Mouse (Mus musculus) right cerebral cortex, adult 2 months (tissue): ENCODE measurements around the gene Ccdc148.

Experiments used
- DNase-seq, 2 experiments: peaks; one replicate each; pipeline ENCODE4 v3.0.0; 2021 to 2022; ENCODE audit warnings: low spot score in 2 of 2

Ccdc148 gene

DNA sequence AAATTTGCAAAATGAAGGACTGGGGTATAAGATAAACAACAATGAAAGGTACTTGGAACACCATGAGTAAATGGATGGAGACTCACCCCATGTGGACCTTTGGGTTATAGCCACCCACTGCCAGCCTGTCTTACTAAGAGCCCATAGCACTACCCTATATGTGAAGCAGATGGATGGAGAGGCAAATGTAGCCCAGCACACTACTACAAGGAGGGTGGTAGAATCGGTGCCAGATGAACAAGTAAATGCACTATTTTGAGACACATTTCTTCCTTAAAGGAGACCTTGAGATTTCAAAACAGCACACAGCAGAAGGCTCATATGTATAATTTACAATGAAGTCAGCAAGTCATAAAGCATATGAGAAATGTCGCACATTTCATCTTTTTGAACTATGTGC lies 234.9 kb downstream of the Ccdc148 start:
- DNase-seq, result no peak

DNA sequence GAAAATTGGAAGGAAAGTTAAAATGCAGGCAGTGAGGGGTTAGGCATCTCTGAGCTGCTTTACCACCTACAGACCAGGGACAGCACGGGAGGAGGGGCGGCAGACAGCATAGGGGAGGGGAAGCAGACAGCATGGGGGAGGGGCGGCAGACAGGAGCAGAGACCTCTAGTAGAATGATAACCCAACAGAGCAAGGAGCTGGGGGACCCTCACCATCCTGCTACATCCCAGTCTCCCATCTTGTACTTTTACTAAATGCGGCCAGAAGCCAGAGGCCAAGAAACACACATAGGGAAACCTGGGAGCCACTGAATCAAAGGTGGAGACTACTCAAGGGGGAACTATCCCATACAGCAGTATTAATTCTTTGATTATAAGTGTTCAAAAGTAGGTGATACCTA lies 242.1 kb downstream of the Ccdc148 start:
- no peak for DNase-seq

DNA sequence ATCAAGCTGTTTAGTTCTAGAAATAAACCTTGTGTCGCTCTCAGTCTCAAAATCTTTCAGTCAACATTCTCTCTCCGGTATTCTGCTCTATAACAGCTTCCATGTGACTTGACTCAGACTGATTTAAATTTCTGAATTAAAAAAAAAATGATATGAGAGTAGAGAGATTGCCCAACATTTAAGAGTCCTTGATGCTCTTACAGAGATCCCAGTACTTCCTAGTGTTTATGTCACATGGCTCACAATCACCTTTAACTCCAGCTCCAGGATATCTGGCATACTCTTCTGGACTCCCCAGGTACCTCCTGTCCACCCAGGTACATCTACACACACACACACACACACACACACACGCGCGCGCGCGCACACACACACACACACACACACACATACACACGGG lies 248.1 kb downstream of the Ccdc148 start:
- no peak for DNase-seq

DNA sequence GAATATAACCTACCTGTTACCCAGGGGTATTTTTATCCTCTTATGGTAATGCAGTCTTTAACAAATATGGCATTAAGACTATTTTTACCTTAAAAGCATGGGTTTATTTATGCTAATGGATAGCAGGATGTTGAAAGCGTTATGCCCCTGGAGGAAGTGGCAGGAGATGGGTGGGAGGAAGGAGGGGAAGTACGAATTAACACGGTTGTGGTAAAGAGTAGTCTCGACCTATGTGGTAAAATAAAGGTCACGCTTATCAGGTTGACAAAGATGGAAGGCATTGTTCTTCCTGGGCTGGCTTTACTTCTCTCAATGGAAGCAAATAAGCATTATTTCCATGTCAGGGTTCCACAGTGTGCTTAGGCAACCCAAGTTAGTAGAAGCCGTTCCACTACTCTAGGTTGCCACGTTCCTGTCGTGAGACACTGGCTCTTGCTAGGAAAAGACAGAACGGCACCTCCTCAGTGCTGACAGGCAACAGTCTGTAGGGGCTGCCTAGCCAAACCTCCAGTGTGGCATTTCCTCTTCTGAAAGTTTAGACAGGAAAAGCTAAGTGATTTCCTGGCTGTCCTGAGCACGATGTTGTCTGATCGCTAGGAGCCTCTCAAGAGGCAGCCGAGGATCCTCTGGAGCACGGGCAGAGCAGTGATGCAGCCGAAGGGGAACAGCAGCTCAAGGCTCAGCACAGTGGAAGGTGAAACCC lies 253.5 kb downstream of the Ccdc148 start:
- no peak for DNase-seq

DNA sequence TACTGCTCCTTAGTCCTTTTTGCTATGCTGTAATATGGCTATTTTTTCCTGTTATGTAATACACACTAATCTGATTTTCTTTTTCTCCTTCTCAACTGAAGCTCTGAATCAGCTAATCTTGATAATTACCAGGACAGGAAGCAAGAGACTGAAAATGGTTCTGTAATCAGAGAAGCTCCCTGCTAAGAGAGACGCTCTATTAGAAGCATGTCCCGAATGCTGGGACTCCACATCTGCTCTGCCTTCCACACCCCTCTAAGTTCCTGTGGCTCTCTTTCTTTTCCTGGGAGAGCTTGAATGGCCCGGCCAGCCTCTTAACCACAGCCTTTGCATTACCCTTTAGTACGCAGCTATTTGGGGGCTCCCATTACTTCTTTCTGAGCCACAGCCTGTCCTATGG lies 255.4 kb downstream of the Ccdc148 start:
- DNase-seq, result no peak

DNA sequence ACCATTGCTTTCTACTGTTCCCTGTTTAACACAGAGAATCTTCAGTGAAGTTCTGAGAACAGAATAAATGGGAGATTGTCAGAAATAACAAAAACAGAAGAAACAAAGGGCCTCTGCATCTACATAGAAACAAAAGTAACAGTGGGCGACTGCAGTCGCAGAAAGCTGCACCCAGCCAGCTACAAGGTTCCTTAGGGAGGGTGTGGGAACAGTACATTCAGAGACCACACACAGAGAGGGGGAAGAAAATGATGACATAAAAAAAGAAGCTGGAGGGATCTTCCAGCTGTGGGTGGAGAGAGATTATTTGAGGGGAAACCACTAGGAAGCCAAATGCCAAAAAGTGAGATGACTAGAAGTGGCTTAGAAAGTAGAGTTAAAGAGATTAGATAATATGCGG lies 280.6 kb downstream of the Ccdc148 start:
- peak; percentile 13 to 18 for DNase-seq

DNA sequence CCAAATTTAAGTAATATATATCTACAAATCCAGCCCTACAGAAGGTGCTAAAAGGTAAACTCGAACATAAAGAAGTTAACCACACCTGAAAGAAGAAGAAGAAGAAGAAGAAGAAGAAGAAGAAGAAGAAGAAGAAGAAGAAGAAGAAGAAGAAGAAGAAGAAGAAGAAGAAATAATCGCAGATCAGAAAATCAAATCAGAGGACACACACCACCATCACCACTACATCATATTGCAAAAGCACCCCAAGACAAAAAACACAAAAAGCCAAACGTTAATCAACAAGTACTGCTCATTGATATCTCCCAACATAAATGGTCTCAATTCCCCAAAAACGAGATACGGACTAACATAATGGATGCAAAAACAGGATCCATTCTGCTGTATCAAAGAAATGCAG lies 301.3 kb downstream of the Ccdc148 start, which contains the start of gene Gm11099:
Gene Gm11099, plus strand, starts transcription at position 301 of the 400 bp plus-strand sequence.
- DNase-seq, result no peak

DNA sequence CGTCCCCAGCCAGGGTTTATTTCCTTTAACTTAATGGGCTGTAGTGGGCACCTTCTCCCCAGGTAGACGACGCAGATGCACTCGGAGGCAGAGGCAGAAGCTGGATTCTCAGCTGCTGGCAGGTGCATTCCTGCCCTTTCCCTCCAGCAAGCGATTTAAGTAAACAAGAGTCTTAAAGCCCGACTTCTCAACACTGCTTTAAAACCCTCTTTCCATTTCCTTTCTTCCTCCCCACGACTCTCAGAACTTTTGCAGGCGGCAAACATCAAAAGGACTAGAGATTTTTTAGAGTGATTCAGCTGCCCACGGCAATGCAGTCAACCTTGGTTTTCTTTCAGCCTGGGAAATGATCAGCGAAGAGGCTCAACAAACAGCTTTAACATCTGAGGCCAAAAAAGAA lies 316.0 kb downstream of the Ccdc148 start:
- DNase-seq, result no peak

DNA sequence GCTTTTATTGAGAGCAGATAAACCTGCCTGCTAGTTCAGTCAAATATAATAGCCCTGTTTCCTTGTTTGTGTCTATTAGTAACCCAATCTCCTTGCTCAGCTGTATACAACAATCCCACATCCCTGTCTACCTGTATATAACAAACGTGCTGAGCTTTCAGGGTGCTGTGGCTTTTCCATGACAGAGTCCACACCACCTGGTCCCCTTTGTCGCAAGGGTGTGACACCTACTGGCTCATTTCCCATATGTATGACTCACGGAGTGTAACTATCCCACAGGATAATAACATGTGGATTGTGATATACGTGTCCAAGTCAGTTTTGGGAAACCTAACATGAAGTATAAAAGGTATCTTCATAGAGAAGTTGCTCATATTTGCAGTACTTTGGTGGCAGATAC lies 318.0 kb downstream of the Ccdc148 start:
- no peak for DNase-seq

DNA sequence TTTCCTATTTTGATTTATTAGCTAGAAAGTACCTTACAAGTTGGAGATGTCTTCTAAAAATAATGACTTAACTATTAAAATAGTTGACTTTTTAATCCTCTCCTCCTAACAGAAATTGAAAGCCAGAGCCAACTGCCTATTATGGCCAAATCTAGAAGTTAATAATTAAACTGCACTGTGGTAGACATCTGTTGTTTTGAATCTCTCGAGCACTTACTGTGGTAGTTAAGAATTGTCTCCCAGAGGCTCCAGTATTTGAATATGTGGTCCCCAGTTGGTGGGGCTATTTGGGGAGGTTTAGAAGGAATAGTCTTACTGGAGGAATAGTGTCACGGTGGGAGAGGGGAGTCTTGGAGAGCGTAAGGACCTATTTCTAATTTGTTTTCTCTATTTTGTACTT lies 319.5 kb downstream of the Ccdc148 start:
- DNase-seq, result no peak

DNA sequence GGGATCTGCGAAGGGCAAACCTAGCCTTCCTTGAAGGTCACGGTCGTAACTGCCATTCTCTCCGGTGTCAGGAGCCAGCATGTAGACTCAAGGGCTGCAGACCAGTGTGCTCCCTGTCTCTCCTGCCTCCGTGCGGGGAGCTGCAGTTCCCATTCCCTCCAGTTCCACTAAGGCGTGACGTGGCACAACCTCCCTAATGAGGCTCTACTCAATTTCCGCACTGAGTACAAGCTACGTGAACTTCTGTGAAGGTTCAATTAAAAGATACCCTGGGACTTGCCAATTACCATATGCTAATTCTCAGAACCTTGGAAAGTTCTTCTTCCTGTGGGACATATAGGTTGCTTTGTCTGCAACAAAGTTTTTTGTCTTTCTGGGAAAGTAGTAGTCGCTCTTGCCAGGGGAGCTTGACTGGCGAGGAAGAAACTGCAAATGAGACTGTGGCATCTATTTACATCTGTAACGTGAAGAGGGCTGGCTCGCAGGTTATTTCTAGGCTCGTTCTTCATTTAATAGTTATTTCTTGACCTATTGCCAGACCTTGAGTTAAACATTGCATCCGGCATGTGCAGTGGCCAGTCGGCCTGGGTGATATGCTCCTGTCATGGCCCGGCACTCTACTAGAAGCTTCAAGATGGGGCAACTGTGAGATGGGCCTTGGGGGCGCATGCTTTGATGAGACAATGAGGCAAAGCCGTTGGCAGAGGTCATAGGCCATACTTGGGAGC lies 328.1 kb downstream of the Ccdc148 start:
- DNase-seq, result no peak

DNA sequence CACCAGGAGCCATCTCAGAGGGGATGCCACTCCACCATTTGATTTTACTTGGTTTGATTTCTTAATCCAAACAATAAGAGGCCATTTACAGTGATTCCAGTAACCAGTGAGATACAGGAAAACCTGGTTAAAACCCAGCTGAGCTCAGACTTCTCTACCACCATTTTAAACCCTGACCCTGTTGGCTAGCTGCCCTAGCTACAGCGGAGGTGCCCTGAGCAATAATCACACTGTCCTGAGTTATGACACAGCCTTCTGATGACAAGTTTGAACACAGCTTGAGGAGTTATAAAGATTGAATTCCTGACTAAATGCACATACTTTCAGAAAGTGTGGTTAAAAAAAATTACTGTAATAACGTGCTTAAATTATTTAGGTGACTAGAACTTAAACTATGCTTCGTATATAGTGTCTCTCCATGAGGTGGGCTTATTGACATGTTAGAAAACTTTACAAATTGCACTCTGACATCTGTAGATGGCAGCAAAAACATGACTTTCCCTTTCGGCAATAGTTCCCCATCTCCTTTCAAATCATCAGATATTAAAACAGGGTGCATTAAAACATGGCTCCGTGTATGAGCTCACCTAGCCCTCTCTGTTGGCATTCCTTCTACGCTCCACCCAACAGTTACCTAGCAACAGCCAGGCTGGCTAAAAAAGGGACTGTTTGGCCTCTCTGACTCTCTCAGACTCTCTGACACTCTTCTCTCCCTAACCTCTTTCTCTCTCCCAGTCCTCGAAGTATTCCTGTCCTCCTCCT lies 330.3 kb downstream of the Ccdc148 start:
- peak in 1 of 2 experiments; percentile 6 for DNase-seq

DNA sequence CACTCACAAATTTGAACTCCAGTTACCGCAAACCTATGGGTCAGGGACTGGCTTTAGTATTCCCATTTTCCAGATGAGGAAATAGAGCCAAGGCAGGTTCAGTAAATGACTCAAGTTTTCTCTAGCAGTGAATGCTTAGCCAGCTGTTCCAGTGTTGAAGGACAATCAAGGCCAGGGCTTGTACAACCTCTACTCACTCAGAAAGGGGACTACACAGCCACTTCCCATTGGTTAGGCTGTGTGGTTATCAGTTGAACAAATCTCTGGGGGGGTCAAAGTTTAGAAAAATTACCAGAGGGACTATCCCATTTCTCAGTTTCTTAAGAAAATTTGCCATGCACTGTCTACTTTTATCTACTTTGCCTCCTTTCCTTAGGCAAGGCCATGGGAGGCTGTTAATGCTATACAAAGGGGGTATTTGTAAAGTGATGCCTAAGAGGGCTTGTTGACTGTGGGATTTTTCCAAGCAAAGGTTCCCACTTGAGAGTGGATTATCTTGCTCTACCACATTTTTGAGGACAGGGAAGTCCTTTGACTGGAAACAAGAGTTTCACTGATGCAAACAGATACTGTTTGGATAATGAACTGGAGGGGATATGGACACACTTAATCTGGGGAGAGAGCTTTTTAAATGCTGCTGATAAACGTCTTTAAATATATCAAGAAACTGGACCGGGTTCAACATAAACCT lies 331.4 kb downstream of the Ccdc148 start:
- no peak for DNase-seq

DNA sequence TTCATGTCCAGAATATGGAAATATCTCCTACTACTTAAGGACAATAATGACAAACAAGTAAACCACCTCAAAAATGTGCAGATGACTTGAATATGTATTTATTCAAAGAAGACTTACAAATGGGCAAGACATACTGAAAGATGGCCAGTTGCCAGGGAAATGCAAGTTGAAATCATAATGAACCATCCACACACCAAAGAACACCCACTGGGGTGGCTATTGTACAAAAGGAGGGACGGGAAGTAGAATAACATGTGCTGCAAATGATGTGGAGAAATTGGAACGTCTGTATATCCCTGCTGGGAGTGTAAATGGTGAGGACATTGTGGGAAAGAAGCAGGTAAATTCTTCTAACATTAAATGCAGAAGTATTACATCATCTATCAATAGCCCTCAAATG lies 347.5 kb downstream of the Ccdc148 start:
- no peak for DNase-seq

DNA sequence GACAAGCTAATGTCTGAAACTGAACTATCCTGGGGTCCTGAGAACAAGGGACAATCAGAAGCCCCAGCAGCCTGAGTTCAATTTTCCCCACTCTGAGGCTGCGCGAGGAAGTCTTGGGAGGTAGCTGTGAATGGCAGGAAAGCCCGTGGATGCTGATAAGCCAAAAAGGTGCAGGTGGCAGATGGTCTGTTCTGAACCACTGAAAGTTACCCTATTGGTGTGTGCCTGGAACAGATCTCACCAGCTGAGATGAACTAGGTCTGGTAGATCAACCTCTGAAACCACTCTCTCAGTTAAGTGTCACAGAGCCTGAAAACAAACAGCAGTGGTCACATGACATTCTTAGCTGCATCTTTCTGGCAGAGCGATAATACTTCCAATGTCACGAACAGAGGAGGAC lies 360.9 kb downstream of the Ccdc148 start:
- no peak for DNase-seq

DNA sequence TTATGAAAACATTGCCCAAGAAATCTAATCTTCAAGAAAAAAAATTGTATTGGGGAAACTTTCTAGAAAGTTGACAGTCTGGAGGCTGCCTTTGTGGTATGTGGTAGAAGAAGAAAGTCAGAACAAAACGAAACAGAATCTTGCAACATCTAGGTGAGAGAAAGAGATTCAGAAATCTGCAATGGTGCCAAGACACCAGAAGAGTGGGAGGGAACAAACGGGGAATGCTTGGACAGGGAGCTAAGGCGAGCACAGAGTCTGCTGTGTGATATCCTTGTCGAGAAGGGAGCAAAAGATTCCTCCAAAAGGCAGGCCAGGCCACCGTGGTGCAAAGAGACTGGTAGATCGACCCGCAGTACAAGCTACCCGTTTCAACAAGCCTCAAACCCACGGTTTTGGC lies 361.4 kb downstream of the Ccdc148 start:
- no peak for DNase-seq

DNA sequence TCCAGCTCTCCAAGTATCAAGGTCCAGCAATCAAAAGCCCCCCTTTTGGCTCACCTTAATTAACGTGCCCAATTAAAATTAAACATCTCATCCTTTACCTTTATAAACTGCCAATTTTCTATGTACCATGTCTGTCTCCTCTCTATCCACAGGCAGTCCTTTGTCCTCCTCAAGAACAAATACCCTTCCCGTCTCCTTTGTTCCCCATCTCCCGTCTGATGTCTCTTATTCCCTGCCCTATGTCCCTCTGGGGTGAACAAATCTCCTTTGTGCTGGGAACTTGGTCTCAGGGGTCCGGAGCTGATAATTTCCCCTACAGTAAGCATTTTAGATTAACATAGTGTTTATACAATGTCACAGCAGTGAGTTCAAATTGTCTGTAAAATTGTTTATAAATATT lies 363.0 kb downstream of the Ccdc148 start:
- no peak for DNase-seq

DNA sequence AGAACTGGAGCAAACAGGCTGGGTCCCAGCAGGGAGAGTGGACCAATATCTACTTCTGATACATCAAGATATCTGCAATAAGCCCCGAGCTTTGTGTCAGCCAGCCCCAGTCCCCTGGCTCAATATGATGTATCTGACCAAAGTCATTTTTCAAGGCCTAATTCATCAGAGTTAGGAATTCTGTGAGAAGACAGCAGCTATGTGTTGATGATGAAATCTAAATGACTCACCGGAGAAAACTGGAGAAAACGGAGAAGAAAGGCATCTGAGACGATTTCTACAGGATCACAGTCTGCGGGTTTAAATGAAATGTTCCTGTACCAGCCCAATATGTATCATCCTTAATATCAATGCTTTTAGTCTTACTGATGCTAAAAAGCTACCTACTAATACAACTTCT lies 365.1 kb downstream of the Ccdc148 start:
- no peak for DNase-seq

DNA sequence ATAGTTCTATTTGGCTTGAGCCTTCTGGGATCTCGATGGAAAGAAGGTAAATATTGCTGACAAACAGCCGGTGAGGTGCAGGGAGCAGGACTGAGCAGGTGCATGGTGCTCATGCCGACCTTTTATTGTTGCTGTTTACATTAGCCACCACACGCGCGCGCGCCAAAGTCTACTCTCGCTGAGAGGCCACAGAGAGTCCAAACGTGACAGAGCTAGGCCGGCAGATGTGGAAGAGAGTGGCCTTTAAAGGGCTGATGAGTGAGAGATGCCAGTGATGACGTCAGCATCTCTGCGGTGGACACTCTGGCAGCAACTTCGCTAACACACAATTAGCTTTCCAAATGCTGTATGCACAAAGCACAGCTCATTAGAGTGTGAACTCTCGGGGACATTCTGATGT lies 366.0 kb downstream of the Ccdc148 start:
- no peak for DNase-seq

DNA sequence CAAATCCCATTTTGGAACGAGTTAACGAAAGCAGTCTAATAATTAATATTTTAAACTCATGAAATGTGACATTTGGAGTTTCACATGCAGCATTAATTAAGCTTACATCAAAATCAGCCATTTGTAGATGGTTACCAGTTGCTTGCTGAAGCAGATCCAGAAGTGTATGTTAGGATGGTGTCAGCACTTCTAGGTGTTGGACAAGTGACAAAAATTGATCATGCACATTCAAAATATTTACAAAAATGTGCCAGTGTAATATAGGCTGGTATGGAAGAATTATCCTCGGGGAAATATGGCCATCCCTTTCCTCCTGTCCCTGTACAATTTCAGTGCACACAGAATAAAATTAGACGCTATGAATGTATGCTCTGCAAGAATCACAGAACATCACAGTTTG lies 370.1 kb downstream of the Ccdc148 start:
- DNase-seq, result no peak

DNA sequence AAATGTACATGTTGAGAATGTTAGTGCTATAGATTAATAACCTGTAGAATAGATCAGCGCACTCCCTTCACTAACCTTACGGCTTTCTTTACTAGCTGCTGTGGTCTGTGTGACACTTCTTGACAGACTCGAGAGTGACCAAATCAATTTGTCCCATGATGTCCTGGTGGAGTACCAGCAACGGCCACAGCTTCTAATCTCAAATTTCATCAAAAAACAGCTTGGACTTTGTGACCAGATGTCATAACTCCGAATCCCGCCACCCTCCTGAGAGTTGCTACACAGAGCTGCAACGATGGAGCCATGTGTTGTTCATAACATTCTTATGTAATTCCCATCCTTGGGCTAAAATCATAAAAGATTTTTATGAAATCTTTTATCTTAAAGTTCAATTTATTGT lies 370.5 kb downstream of the Ccdc148 start:
- no peak for DNase-seq

DNA sequence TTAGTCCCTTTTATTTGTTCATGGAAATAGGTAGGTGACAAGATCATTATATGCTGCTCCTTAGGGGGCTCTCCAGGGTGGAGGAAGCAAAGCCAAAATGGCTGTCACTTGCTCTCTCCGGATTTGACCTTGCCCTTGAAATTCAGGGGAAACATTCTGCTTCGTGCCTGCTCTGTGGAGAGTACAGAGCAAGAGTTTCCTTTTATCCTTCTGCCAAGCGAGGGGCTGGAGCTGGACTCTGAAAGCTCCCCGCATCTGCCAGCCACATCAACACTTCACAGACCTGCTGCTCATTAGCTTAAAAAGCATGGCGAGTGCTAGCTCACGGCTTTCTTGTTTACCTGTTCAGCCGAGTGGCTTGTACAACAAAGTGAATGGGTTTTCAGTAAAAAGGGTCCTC lies 373.1 kb downstream of the Ccdc148 start:
- DNase-seq, result no peak
